Mouse (Mus musculus) left cerebral cortex, postnatal 4 days (tissue): Measurements from ENCODE around the gene Cyp4a32. TPM values are rescaled to one million over a fixed set of nuclear protein-coding genes. Genes with fewer than 3 reads are reported as not detected.
A peak's percentile ranks its signal among the peaks of the same experiment; 100 is the strongest.
"Not testable (repeated sequence)": the region's sequence is repeated elsewhere in the genome, so short reads cannot be mapped to it uniquely, and the experiment has no call there.

Experiments
- DNase-seq: peaks from one replicate; pipeline ENCODE4 v3.0.0-alpha.2; 2022
- intact Hi-C: fragments of 180-260 bp; cut with DNase I; formaldehyde crosslinking; loops from one replicate; pipeline ENCODE4 v1.15.1; 2025
- total RNA-seq, 2 experiments: library from RNA; stranded (reverse); gene quantifications; 2 replicates each; pipeline ENCODE4 v1.2.3; 2021

Gene Cyp4a32
- total RNA-seq, 2 experiments from 2014 or later: not detected

DNA sequence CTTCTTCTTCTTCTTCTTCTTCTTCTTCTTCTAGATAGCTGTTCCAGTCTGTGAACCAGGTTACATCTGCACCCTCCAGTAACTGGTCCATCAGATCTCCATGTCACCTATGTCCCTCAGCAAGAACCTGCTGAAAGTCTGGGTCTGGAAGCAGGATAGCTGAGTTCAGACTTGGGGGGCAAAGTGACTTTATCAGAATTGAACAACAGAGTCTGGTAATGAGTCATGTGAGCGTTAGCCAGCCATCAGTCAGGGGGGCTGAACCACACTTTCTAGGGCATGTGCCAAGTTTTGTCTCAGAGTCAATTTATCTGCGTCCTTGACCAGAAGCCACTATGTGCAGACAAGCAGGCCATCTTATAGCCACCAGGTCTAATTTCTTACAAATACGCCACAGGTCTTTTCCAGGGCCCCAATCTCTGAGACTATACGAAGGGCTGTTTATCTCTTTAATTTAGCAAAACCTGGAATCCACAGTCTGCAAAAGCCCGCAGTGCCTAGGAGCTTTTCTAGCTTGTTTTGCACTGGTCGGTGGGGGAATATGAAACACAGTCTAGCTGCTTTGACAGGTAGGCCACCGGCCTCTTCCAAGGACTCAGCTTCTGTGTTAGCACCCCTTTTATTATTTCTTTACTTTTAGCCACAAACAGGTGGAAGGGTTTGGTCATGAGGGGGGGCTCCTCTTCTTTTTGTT lies 55.2 kb downstream of the Cyp4a32 start:
- intact Hi-C loops, DNase-seq: not testable (repeated sequence)

- DNase-seq, intact Hi-C loops: not testable (repeated sequence)
These were observed 55.8 kb downstream of the Cyp4a32 start for GRCm38 (mm10) chr4:115656535-115656922.

DNA sequence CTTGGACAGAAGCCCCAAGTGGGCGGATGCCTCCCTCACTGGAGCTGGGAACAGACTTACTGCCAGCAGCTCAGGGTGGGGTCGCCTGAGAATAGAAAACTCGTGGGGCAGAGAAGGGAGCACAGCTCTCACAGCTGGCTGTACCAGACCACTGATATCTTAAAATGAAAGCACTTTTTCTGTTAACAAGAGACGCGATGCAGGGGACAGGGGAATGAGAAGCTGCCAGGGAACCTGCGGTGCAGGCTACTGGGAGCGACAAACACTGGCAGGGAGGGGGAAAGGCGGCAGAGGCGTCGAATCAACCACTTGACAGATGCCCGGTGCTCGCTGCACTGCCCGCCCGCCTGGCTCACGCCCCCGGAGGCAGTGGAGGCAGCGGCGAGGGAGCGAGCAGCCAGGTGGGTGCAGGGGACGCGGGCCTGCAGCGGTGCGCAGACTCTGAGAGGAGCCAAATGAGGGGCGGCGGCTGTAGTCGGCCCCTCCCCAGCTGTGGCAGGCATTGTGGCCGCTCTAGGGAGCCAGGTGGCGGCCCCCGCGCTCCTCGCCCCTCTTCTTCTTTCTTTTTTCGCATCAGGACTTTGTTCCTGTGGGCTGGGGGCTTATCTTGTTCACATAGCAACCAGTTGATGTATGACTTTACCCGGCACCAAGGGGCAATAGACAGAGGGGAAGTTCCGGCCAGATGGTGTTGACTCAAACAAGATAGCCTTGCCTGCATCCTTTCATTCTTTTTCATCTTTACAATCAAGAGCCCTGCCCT lies 56.5 kb downstream of the Cyp4a32 start:
- peak; percentile 25 for DNase-seq
- intact Hi-C loops: no loop called here

DNA sequence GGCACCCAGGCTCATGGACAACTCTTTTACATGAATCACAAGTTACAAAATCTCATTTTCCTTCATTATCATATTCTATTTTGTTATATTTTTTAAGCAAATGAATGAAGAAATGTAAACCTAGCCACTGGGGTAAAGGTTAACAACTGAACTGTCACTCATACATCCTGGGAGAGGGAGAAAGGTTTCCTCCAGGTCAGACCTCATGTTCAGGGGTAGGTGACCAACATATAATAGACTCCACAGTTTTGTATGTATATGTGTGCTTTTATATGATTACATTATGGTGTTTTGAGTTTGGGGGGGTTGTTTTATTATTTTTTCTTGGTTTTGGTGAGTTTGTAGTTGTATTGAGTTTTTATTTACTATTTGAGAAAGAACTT lies 57.1 kb downstream of the Cyp4a32 start:
- intact Hi-C loops: no loop called here

DNA sequence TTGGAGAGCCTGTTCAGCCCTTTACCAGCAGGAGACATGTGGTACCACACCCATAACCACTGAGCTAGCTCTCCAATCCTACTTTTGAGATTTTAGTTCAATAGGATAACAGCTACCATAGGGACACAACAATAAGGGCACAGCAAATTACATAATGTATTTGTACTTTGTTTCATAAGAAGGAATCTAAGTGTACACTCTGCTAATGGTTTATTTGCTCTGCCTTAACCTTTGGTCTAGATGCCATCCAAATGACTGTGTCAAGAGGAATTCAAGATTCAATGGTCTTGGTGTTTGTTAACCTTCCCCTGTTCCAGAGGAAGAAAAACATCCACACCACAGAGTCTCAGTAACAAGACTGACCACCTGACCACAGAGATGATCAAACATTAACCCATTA lies 58.4 kb downstream of the Cyp4a32 start:
- intact Hi-C loops: no loop called here
- no peak for DNase-seq

More for the DNA sequence above, 57.1 kb downstream of the Cyp4a32 start:
- DNase-seq: no peak

Other genes with a start within 250 kb of the Cyp4a32 start
- not detected for gene Cyp4a12b, start 189.3 kb upstream of the Cyp4a32 start, total RNA-seq
- gene Cyp4a30b, start 148.4 kb upstream of the Cyp4a32 start, total RNA-seq: not detected
- not detected for gene Cyp4a14, start 104.8 kb upstream of the Cyp4a32 start, total RNA-seq
- gene Cyp4a10, start 82.7 kb upstream of the Cyp4a32 start, total RNA-seq: not detected
- gene Cyp4a31, start 37.3 kb upstream of the Cyp4a32 start, total RNA-seq: not detected
- 1 to 10 TPM; 3.7 to 4.3 TPM for gene Cyp4b1, start 46.8 kb downstream of the Cyp4a32 start, total RNA-seq
- gene Efcab14, start 136.8 kb downstream of the Cyp4a32 start, total RNA-seq: 10 to 100 TPM; 20.7 to 22.7 TPM
- under 1 TPM in 1 of 2 experiments, not detected in 1; 0.66 TPM for gene Tex38, start 180.0 kb downstream of the Cyp4a32 start, total RNA-seq
- 10 to 100 TPM; 23.4 to 26.3 TPM for gene Atpaf1, start 183.8 kb downstream of the Cyp4a32 start, total RNA-seq
- gene Mob3c, start 227.1 kb downstream of the Cyp4a32 start, total RNA-seq: 1 to 10 TPM; 3.9 TPM
- 10 to 100 TPM; 28.8 to 29.8 TPM for gene Mknk1, start 238.2 kb downstream of the Cyp4a32 start, total RNA-seq